Mouse (Mus musculus) subcutaneous adipose tissue, adult 2 months (tissue): Measurements from ENCODE around the gene Olfr77. TPM values are rescaled to one million over a fixed set of nuclear protein-coding genes. Genes with fewer than 3 reads are reported as not detected.

Source experiments
- polyA plus RNA-seq: library from polyadenylated mRNA; depleted of rRNA; stranded (reverse); fragments of >200 nt; gene quantifications from 2 replicates; pipeline ENCODE4 v1.2.3, GENCODE M21; 2012; ENCODE audit warnings: low replicate concordance; rRNA removed

The Olfr77 gene
- not detected in 2 replicates for polyA plus RNA-seq

GRCm38 (mm10) chr9:19916565-19916964 lies at the start of gene Olfr77:
Gene Olfr77, plus strand, starts transcription at chr9:19916865.

GRCm38 (mm10) chr9:19887904-19888303 lies 28.8 kb upstream of the Olfr77 start, which contains the start of gene Olfr862:
Gene Olfr862, minus strand, starts transcription at chr9:19888004.

Other genes with a start within 250 kb of the Olfr77 start
- 0.17 TPM in 1 of 2 replicates, not detected in the other for gene Olfr857, start 207.4 kb upstream of the Olfr77 start, polyA plus RNA-seq
- gene Olfr58, start 136.6 kb upstream of the Olfr77 start, polyA plus RNA-seq, result not detected in 2 replicates
- not detected in 2 replicates for gene Olfr859, start 112.0 kb upstream of the Olfr77 start, polyA plus RNA-seq
- gene Olfr860, start 67.1 kb upstream of the Olfr77 start, polyA plus RNA-seq, result not detected in 2 replicates
- gene Olfr862, start 28.9 kb upstream of the Olfr77 start, polyA plus RNA-seq, result not detected in 2 replicates
- gene Olfr866, start 111.2 kb downstream of the Olfr77 start, polyA plus RNA-seq, result not detected in 2 replicates
- gene Olfr867, start 140.7 kb downstream of the Olfr77 start, polyA plus RNA-seq, result not detected in 2 replicates
- not detected in 2 replicates for gene Olfr868, start 181.8 kb downstream of the Olfr77 start, polyA plus RNA-seq
- gene Olfr869, start 212.1 kb downstream of the Olfr77 start, polyA plus RNA-seq, result not detected in 2 replicates